Mouse (Mus musculus) naive thymus-derived CD4-positive, alpha-beta T cell, adult 2 months (primary cell): Measurements from ENCODE around the gene Ppp1r16b.
"Not testable (repeated sequence)": the region's sequence is repeated elsewhere in the genome, so short reads cannot be mapped to it uniquely, and the experiment has no call there.

Source experiments
- DNase-seq: peaks from one replicate; pipeline ENCODE4 v3.0.0-alpha.2; 2011; ENCODE audit warnings: low read depth

Ppp1r16b gene

DNA sequence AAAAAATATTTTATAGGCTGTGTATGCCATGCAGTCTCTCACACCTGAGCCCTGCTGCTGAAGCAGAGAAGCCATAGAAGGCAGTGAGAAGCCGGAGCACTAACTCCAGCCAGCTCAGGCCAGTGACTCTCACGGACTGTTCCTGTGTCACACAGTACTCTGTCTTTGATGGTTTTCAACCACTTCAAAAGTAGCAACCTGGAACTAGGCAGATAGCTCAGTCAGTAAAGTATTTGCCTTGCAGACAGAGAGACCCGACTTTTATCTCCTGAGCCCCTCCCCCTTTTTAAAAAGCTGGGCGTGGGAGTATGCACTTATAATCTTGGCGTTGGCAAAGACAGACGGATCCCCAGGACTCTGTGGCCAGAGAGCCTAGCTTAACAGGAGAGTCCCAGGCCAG is 58.6 kb downstream of the Ppp1r16b start:
- peak; percentile 73 for DNase-seq

DNA sequence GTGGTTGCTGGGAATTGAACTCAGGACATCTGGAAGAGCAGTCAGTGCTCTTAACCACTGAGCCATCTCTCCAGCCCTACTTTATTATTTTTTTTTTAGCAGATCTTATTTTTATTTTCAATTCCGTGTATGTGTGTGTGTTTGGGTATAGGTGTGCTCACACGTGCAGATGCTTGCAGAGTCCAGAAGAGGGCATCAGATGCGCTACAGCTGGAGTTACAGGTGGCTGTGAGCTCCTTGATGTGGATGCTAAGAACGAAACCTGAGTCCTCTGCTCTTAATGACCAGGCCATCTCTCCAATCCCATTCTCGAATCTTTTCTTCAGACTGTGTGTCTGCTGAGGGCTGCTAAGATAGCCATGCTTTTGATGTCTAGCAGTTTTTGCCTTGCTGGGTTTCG is 61.1 kb downstream of the Ppp1r16b start:
- DNase-seq, result no peak

DNA sequence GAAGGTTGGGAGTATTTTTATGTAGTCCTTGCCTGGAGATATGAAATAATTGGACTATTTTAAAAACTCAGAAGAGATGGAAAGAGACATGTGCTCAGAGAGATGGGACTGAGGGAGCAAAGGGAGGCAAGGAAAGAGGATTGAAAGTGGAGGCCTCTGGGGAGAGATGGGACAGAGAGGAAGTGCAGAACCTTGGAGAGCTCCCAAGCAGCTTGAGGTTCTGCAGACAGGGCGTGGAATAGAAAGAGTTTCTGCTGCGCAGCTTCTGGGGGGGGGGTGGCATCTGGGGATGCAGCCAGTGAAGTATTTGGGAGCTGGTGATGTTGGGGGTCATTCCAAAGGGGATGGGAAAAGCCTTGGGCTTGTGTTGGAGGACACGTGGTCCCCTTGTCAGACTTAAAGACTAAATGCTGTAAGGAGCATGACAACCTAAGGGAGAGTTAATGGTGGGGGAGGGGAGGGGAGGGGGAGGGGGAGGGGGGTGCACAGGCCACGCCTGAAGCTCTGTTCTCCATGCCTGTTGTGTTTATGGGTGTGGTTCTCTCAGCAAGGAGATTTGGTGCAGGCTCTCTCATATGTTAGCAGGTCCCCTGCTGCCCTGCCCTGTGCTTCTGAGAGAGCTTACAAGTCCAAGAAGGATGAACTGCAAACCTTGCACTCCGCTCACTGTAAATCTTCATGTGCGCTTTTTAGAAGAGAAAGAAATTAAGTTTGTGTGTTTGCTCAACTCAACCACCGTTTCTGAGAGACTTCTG is 63.0 kb downstream of the Ppp1r16b start:
- DNase-seq, result no peak

DNA sequence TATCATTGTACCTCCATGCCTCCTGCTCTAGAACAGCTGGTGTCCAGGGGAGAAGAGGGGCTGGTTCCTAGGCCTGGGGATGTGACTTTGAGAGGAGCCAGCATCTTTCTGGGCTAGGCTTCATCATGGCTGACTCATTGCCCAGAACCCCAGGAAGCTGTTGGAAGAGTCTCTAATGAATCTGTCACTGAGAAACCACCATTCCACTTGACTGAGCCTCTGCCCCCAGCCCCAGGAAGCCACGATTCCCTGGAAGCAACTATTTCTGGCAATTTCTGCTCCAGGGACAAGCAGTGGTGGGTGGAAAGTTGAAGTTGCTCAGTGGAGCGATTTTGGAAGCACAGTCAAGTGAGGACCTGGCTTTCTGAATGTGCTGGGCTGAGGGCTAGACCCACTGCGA is 65.7 kb downstream of the Ppp1r16b start:
- DNase-seq, result no peak

- no peak for DNase-seq
Measured at GRCm38 (mm10) chr2:158732521-158732920, 67.3 kb downstream of the Ppp1r16b start.

DNA sequence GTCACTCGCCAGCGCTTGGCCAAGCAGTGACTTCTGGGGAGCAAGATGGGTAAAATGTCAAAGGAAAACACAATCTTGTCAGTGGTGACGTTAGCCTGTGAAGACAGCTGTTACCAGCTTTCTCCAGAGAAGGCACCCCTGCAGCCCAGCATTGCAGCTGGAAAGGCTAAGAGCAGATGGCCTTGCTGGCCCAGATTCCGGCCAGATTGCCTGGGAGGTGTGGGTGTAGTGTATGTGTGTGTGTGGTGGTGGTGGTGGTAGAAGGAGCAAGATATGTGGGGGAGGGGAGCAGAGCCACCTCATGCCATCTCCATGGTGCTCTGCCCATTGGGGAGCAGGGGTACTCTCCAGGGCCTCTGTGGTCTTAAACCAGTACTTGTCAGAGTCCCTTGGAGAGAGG is 67.9 kb downstream of the Ppp1r16b start:
- DNase-seq, result no peak

GRCm38 (mm10) chr2:158733914-158734313 is 68.7 kb downstream of the Ppp1r16b start:
- DNase-seq, result peak; percentile 65

GRCm38 (mm10) chr2:158734500-158735152 is 69.4 kb downstream of the Ppp1r16b start:
- no peak for DNase-seq

DNA sequence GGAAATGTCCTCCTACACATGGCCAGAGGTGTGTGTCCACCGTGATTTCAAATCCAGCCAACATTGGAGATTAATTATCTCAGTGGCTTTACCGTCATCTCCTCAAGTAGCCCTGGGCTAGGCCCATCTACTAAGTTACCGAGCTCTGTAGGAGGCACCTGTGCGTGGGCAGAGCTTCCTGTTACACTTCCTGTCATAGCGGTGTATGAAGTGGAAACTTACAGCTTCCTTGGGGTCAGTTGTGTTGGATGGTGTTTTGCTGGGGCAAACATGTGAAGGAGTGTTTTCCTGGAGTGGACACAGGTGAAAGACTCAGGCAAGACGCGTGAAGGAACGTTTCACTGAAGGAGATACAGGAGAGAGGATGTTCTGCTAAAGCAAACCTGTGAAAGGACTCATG is 70.1 kb downstream of the Ppp1r16b start:
- peak; percentile 74 for DNase-seq

DNA sequence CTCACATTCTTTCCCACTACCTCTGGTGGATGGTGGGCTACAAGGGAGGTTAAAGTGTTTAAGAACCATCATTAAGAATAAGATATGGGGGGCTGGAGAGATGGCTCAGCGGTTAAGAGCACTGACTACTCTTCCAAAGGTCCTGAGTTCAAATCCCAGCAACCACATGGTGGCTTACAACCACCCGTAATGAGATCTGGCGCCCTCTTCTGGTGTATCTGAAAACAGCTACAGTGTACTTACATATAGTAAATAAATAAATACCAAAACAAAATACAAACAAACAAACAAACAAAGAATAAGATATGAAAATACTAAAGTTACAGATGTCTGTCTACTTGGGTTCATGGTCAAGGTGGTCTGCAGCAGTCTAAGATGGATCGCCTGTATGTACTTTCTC is 71.0 kb downstream of the Ppp1r16b start:
- DNase-seq, result not testable (repeated sequence)

- no peak for DNase-seq
Measured at GRCm38 (mm10) chr2:158738591-158738990, 73.4 kb downstream of the Ppp1r16b start.

GRCm38 (mm10) chr2:158739113-158739512 is 73.9 kb downstream of the Ppp1r16b start:
- DNase-seq, result no peak

DNA sequence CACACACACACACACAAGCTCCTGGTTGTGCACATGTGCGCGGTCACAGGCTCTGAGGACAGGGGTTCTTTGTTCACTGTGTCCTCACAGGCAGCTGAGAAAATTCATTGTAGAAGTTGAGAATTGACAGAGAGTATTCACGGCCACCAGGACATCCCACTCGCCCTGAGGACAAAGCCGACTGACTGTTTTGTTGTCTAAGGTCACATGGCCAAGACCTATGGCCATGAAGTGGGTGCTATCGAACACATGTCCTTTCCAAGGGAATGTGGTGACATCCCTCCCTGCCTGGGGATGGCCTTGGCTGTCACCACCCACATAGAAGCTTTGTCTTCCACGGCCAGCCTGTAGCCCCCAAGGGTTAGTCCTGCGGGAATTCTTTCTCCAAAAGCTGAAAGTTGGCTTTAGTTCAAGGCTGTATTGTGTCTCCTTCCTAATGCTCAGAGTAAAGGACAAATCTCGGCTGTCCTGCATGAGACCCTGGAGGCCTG is 75.9 kb downstream of the Ppp1r16b start:
- DNase-seq, result no peak

DNA sequence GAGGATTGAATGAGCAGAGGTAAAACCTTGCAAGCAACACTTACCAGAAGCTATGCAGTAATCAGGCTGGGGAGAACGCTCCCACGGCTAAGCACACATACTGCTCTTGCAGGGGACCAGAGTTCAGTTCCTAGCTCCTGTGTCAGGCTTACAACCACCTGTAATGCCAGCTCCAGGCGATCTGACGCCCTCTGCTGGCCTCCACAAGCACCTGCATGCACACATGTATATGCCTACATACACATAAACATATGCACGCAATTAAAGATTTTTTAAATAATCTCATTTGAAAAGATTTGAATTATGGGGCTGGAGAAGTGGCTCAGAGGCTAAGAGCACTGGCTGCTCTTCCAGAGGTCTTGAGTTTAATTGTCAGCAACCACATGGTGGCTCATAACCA is 77.2 kb downstream of the Ppp1r16b start:
- DNase-seq, result no peak

- DNase-seq, result peak; percentile 32
Measured at GRCm38 (mm10) chr2:158743518-158744141, 78.4 kb downstream of the Ppp1r16b start.

DNA sequence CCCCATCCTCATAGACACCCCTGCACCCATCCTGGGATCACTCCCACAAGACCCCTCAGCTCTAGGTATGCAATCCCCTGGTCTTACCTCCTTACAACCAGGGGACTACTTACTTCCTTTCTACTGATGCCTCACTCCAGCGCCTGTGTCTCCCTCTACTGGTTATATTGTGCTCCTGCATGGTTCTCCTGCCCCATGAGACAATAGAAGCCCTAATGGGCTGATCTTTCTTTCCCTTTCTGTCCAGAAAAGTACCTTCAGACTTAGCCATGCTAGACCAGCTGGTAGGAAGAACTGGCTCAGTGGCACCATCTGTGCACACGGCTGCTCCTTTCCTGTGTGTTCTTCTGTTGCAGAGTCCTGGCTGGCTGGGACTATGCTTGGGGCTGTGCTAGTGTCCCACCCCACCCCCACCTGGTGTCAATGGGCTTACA is 79.9 kb downstream of the Ppp1r16b start:
- peak; percentile 86 for DNase-seq

DNA sequence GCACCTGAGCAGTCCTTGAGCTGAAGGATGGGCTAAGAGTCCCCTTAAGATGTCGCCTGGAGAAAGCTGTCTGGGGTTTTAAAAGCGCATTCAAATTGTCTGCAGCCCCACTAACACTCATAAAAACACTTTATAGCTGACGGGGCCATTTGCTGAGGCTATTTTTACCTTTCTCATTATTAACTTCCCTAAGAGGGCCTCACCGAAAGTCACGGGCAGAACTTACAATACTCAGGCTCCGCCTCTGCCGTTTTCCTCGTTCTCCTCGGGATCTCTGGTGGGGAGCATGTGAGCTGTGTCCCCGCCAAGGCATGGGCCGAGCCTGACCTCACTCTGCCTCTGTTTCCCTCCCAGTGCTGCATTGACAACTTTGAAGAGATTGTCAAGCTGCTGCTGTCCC is 81.0 kb downstream of the Ppp1r16b start:
- no peak for DNase-seq

DNA sequence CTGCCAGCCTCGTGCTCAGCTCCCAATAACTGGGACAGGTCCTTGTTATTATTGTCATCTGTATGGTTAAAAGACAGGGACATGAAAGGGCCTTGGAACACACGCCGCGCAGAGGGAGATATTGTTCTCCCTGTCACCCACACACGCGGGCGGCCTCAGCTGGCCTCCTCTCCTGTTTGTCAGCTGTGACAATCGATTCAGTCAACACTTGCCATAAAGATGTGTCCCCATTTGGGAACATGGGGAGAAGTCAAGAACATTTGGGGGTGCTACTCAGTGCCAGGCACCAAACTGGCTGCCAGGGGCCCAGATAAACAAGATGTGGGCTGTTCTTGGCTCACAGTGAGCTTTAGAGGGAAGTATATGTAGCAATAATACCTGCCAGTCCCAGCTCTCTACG is 84.2 kb downstream of the Ppp1r16b start:
- DNase-seq, result no peak

DNA sequence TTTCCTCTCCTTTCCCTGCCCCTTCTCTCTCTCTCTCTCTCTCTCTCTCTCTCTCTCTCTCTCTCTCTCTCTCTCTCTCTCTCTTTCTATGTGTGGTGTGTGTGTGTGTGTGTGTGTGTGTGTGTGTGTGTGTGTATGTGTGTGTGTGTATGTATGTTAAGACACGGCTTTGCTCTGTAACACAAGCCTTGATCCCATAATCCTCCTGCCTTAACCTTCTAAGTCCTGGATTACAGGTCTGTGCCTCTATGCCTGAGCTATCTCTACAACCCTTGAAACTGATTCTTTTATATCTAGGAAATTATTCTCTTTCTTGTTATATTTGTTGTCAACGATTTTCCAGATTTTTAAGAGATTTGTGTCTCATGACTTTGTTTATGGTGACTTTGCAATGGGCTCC is 95.0 kb downstream of the Ppp1r16b start:
- DNase-seq, result no peak

DNA sequence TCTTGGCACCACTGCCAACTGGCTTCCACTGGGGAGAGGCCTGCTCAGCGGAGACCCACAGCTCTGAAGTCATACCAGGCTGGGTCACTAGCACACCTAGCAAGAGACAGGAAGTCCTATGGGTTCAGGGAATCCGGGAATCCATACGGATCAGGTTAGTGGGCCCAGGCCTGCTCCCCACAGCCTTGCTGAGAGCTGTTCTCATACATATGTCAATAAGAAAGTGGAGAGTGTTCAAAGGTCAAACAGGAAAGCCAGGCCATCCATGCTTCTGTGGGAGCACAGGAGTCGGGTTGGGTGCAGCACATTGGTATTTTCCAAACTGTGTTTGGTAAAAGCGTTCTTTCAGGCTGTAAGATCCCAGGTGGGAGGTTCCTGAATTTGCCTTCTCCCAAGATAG is 97.1 kb downstream of the Ppp1r16b start:
- DNase-seq, result no peak

GRCm38 (mm10) chr2:158767742-158768339 is 102.6 kb downstream of the Ppp1r16b start, which contains the start of gene Fam83d:
Gene Fam83d, plus strand, starts transcription at chr2:158768093.
- peak; percentile 96 for DNase-seq

DNA sequence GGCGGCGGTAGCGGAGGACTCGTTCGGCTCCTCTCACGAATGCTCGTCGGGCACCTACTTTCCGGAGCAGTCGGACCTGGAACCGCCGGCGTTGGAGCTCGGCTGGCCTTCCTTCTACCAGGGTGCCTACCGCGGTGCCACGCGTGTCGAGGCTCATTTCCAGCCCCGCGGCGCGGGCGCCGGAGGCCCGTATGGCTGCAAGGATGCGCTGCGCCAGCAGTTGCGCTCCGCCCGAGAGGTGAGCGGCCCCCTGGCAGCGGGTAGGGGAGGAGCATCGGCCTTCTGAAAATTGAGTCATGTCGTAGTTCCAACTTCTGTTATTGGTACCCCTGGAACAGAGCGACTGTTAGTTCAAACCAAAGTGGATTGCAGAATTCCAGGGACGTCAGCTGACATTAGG is 103.2 kb downstream of the Ppp1r16b start:
- DNase-seq, result peak; percentile 70

- no peak for DNase-seq
Measured at GRCm38 (mm10) chr2:158768771-158769170, 103.6 kb downstream of the Ppp1r16b start.
